Mouse (Mus musculus) layer of hippocampus, postnatal 25 days (tissue): ENCODE measurements around the gene Ttll9. TPM values are rescaled to one million over a fixed set of nuclear protein-coding genes. Genes with fewer than 3 reads are reported as not detected.

Source experiments
- DNase-seq, 2 experiments: peaks; one replicate each; pipeline ENCODE4 v3.0.0; 2022; ENCODE audit warnings: mixed read lengths in 2 of 2, low spot score in 1 of 2; ENCODE audit errors: extremely low spot score in 1 of 2
- total RNA-seq, 2 experiments: library from RNA; stranded (reverse); gene quantifications; 2 replicates each; pipeline ENCODE4 v1.2.3; 2021

Gene Ttll9
- total RNA-seq, 2 experiments from 2014 or later = 0.94 to 1.3 TPM

DNA sequence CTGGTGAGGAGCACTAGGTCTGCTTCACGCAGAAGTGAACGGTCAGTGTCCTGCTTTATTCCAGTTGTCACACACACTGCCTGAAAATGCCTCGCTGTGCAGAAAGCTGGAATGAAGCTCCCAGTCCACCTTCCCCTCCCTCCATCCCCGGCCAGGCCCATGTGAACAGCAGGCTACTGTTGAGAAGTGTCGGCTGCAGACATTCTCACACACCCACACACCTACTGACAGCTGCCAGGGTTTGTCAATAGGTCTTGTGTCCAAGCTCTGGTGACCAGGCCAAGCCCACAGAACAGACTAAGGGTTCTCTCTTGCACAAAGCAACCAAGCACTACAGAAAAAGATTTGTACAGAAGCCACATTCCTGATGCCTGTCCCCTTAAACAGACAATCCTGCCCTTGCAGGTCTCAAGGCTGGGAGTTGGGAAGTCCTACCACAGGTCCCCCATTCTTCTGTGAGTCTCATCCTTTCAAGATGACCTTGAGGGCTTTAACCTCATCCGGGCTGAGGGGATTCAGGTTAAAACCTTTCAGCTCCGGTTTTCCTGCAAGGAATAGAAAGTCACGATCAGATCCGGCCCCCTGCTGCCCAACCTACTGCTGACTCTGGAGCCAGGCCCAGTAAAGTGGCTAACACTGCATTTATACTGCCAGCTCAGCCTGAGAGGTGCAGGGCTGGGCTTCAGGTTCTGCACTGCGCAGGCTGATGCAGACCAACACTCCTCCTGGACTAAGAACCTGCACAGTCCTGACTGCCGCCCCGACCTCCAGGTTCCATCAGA is 47.1 kb downstream of the Ttll9 start:
- DNase-seq = no peak

GRCm38 (mm10) chr2:153013724-153014515 is 51.6 kb downstream of the Ttll9 start:
- DNase-seq = no peak

DNA sequence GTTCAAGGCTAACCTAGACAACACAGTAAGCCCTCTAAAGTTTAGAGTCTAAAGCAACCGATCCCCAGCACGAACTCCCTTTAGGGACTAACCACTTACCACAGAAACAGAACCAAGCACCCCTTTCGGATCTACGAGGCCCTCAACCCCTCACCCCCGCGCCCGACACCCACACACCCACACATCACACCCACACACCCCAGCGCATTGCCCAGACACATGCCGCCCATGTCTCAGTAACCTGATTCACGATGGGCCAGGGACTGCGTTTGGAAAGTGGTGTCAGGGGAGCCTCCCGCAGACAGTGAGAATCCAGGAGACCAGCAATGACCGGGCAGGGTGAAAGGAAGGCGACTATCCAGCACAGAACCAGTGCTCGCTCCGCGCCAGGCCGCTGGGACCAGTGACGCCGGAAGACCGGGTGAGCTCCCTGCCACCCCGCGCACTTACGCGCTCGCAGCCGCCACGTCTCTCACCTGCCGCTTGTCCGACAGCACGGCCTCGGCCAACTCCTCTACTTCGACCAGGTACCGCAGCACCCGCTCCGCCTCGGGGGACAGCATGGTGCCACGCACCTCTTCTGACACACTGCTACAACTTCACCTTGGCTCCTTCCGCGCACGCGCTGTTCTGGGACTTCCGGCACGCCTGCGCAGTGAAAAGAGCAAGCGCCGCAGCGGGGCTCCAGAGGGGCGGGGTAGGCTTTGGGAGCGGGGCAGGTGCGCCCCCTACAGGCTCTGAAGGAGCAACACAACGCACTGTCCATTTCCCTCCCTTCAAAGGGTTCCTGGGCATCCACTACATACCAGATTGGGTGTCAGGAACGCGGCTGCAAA is 52.7 kb downstream of the Ttll9 start, which contains the start of gene Pdrg1:
TSS of gene Pdrg1 (minus strand) at position 670 of the 836 bp plus-strand sequence.
- DNase-seq = peak; percentile 93 to 95

DNA sequence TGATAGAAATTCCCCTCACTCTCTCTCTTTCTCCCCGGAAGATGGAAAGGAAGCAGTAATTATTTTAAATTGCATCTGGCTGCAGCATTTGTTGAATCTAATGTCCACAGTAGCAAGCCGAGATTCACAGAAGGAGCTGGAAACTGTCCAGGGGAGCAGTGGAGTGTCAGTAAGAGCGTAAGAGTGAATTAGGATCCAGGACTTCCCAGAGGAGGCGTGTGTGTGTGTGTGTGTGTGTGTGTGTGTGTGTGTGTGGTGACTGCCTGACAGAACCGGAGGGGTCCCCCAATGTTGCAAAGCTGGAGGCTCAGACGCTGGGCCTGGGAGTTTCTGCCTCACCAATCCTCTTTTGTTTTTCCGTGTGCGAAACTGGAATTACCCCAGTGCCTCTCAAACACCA is 53.5 kb downstream of the Ttll9 start:
- DNase-seq = no peak

DNA sequence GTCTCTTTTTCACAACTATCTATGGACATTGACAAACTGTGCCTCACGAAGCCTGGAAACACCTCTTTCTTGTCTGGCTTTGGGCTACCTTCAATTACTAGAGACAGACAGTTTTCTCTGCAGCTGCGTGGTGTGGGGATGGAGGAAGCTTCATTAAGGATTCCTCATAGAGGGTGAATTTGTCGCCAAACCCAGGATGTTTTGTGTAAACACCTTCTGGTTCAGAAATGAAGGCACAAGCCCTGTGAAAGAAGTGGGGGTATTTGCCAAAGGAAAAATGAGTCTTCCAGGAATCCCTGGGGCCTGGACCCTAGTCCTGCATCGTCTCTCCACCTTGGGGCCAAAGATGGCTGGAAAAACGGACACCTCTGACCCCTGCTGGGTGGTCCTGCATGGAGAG is 54.5 kb downstream of the Ttll9 start:
- no peak for DNase-seq

DNA sequence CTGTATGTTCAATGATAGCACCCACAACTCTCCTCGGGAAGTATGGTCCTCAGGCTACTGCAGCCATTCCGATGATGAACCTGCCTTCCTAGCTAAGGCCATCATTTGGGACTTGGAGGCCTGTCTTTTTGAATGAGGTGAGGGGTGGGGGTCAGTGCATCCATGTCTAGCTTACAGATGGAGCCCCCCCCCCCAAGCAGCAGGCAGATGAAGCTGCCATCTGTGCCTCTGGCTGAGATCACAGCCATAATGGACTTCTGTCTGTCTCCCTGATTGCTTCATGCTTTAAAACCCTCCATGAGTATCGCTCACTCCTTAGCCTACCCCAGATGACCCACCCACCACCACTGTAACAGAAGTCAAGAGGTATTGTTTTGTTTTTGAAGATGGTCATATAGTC is 57.1 kb downstream of the Ttll9 start:
- DNase-seq = no peak

DNA sequence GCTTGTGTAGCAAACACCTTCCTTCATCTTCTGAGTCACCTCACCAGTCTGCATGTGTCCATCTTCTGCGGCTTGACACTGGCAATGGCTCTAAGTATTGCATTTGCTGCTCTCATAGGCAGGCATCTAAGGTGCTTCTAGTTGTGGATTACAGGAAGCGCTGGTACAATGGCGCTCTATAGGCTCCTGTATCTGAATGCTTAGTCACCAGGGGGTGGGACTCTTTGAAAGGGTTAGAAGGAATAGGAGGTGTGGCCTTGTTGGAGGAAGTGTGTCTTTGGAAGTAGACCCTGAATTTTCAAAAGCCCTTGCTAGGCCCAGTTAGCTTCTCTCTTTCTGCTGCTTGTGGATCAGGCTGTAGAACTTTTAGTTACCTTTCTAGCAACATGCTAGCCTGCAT is 58.9 kb downstream of the Ttll9 start:
- DNase-seq = no peak

DNA sequence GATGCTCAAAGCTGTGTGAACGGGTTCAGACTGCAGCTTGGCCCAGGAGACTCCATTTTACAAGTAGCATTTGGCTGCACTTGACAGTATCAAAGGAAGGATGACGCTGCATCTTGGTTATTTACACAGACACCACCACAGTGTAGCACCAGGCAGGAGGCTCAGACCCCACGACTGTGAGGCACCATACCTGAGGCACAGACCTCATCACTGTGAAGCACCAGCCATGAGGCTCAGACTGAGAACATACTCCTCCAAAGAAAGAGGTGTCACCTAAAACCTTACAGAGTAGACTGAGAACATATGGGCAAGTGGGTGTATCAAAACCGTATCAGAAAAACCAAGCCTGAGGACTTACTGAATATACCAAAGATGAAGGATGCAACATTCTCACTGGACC is 60.6 kb downstream of the Ttll9 start:
- DNase-seq = no peak

- DNase-seq = no peak
Observed at GRCm38 (mm10) chr2:153026052-153026451, 63.8 kb downstream of the Ttll9 start.

- no peak for DNase-seq
Observed at GRCm38 (mm10) chr2:153027501-153027900, 65.2 kb downstream of the Ttll9 start.

DNA sequence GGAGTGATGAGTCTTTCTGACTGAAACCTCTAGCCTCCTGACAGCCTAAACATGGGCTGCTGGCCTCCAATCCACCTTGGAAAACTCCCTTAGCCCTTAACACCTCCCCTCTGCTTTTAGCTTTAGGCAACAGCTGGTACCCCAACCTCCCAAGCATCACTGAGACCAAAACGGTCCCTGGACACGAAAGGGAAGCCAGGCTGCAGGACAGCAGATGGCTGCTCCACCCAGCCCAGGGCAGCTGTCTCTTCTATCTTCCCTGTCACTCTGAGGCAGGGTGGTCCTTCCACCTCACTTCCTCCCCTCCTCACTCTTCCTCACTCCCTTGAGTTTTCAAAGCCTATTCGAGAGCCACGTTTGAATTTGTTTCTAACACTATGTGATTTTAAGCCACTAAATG is 68.1 kb downstream of the Ttll9 start:
- no peak for DNase-seq

DNA sequence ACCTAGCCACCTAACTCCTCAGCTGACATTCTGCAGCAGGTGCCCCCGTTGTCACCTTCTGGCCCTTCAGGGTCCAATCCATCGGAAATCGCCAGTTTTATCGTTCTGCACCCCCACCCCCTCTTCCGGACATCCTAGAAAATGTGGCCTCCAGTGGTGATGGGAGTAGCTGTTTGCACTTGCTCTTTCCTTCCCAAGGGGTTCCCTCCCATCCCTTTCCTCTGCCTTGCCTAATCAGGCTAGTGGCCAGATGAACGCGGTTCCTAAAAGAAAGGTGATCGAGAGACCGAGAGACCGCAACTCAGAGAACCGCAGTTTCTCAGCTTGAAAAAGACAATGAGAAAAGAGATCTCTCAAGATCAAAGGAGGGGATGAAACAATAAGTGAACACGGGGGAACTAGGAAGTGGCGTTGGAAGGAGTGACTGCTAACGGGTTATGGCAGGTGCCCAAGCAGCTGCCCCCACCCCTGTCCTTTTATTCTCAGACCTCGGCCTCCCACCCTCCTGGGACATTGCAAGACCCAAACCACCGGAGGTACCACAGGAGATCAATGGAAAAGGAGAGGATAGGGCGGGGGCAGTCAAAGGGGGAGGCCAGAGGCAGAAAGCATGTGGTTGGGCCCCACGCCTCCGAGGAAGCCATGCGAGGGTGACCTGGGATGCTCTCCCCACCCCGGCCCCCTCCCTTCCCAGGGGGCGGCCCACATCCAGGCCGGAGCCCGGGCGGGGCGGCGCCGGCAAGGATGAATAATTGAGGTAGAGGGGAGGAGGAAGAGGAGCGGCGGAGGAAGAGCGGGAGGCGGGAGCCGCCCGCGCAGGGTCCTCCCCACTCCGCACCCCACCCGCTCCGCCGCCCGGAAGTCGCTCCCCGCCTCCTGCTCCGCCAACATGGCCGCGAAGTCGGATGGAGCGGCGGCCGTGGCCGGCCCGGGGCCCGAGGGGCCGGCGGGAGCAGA is 69.1 kb downstream of the Ttll9 start, which contains the start of gene Xkr7:
TSS of gene Xkr7 (plus strand) at position 727 of the 957 bp plus-strand sequence.
- DNase-seq = no peak

- peak in 1 of 2 experiments; percentile 71 for DNase-seq
Observed at GRCm38 (mm10) chr2:153032083-153032842, 70.0 kb downstream of the Ttll9 start.

DNA sequence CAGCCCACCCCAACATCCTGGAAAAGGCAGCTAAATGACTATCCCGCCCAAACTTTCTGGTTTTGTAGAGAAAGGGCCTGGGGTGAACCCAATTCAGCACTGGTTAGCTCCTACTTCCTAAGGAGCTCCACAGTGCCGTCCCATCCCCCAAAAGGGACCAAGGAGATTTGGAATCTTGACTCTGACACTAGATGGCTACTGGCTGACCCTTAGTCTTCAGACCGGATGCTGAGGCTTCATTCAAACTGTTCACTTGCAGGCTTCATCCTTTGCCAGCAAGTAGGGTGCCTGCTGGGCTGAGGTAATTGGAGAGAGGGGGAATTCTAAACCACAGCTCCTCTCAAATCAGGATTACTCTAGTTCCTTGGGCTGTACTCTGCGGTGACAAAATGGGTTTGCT is 70.7 kb downstream of the Ttll9 start:
- DNase-seq = no peak

GRCm38 (mm10) chr2:153033545-153034230 is 71.4 kb downstream of the Ttll9 start:
- no peak for DNase-seq

- no peak for DNase-seq
Observed at GRCm38 (mm10) chr2:153036690-153037089, 74.4 kb downstream of the Ttll9 start.

GRCm38 (mm10) chr2:153043886-153044285 is 81.6 kb downstream of the Ttll9 start:
- no peak for DNase-seq

GRCm38 (mm10) chr2:153045884-153046299 is 83.6 kb downstream of the Ttll9 start:
- DNase-seq = peak in 1 of 2 experiments; percentile 23
